Mouse (Mus musculus) spleen, embryonic (tissue): ENCODE measurements around the gene Etv5.

Experiments used
- CTCF ChIA-PET: fragments of 350-600 bp; sonication (Branson Sonifier 250); formaldehyde crosslinking; loops from one replicate; lab custom pipeline; 2022; lab: Charles Lee

Gene Etv5

GRCm38 (mm10) chr16:22348478-22349270, 90.8 kb downstream of the Etv5 start:
- CTCF ChIA-PET: interaction anchor here (0.5 to 0.6 kb wide), 2 partner anchors 10 to 1612 kb away, joined by 3 read pairs; no protein-coding TSS in a partner anchor

- CTCF ChIA-PET: interaction anchor here (0.6 kb wide), 1 partner anchor 9 kb away, joined by 3 read pairs; no protein-coding TSS in a partner anchor
Observed at GRCm38 (mm10) chr16:22348014-22348413, 91.5 kb downstream of the Etv5 start.

- CTCF ChIA-PET: no interaction called here
Observed at GRCm38 (mm10) chr16:22341236-22341671, 98.3 kb downstream of the Etv5 start.

- CTCF ChIA-PET: interaction anchor here (0.6 kb wide), 1 partner anchor 163 kb away, joined by 3 read pairs; no protein-coding TSS in a partner anchor
Observed at GRCm38 (mm10) chr16:22335781-22336180, 103.7 kb downstream of the Etv5 start.
